24 mouse cellular contexts compared by ENCODE assay signal in genomic region chr11:75325969-75326311, GRCm38 (mm10). TPM values are rescaled to one million over a fixed set of nuclear protein-coding genes. Genes with fewer than 3 reads are reported as not detected.
DNase-seq lines count a peak whose midpoint lies in the region; ATAC-seq and TF ChIP-seq lines count a peak whose summit lies in the region.
"Had no signal": no experiment of that assay in that cellular context is flagged by ENCODE, and none has a peak within 500 bp of the region (broad histone marks: within the 10 kb centered on the region; RNA-seq: fewer than 3 reads in every experiment).

No protein-coding gene starts in this region.

- TF ChIP-seq POLR2A in liver, adult 2 months (IDR thresholded peaks at IDR 0.05; ENCODE audit: extremely low read depth, insufficient read depth, low read length) = no peak

- no peaks in the 10 kb centered on the region for H3K27me3 ChIP-seq in heart, embryonic 15.5 days
- H3K27me3 ChIP-seq in liver, adult 2 months (ENCODE audit: control insufficient read depth, insufficient read depth, low read length) = no peaks in the 10 kb centered on the region
- no peaks in the 10 kb centered on the region for H3K27me3 ChIP-seq in liver, embryonic 12.5 days (replicated peaks)
- H3K27me3 ChIP-seq in C2C12 (ENCODE audit: control insufficient read depth, insufficient read depth, insufficient read length) = no peaks in the 10 kb centered on the region
- H3K27me3 ChIP-seq in midbrain, embryonic 16.5 days (ENCODE audit: control insufficient read depth, insufficient read depth, low read depth, low read length) = no peaks in the 10 kb centered on the region
- H3K27me3 ChIP-seq: hindbrain, embryonic 12.5 days; stomach, embryonic 15.5 days had no signal

- no peak for DNase-seq in heart, postnatal 10 days
- DNase-seq in liver, adult 2 months (ENCODE audit: extremely low read depth, low read depth, low spot score) = peak; percentile 12
- no peak for DNase-seq in gastrocnemius, postnatal 10 days
- DNase-seq: adrenal gland, postnatal 25 days; cerebellum, adult 8-10 months; cerebellum, postnatal 36 days; gastrocnemius, adult 2 months; heart, postnatal 14 days; kidney, adult 9 months; thymus, adult 2 months had no signal

- intact Hi-C loops in heart, postnatal 10 days (cut with DNase I) = no loop called here

- H3K4me2 ChIP-seq in heart, embryonic 15.5 days = no peak overlapping the region
- no peak overlapping the region for H3K4me2 ChIP-seq in liver, embryonic 12.5 days
- H3K4me2 ChIP-seq in midbrain, embryonic 16.5 days (ENCODE audit: low read length) = no peak overlapping the region
- H3K4me2 ChIP-seq: hindbrain, embryonic 12.5 days; stomach, embryonic 15.5 days had no signal

- WGBS in heart, embryonic 15.5 days = 56% methylated on average over 7 of the region's 7 CpGs
- 22% methylated on average over 7 of the region's 7 CpGs for WGBS in liver, adult 2 months
- WGBS in liver, embryonic 12.5 days (ENCODE audit: insufficient replicate concordance) = 51% methylated on average over 7 of the region's 7 CpGs
- WGBS in midbrain, embryonic 16.5 days = 88% methylated on average over 7 of the region's 7 CpGs

- no peak overlapping the region for H3ac ChIP-seq in C2C12 (ENCODE audit: control insufficient read depth, insufficient read length, low read depth)

- peaks cover 13% of the 10 kb centered on the region; the same call in 1 of the 2 replicates for H3K36me3 ChIP-seq in heart, embryonic 15.5 days
- H3K36me3 ChIP-seq in liver, adult 2 months (ENCODE audit: control insufficient read depth, insufficient read depth, low read length) = peaks cover 5% of the 10 kb centered on the region; the same call in 1 of the 2 replicates
- peaks cover 72% of the 10 kb centered on the region for H3K36me3 ChIP-seq in liver, embryonic 12.5 days
- H3K36me3 ChIP-seq in C2C12 (ENCODE audit: control insufficient read depth, insufficient read depth) = peaks cover 52% of the 10 kb centered on the region
- 0 out of 2 replicates have a peak, but pooled peaks cover 2% of the 10 kb centered on the region for H3K36me3 ChIP-seq in midbrain, embryonic 16.5 days (ENCODE audit: control insufficient read depth, insufficient read depth, low read length)

- H3K9ac ChIP-seq in heart, embryonic 15.5 days = no peak overlapping the region
- no peak overlapping the region for H3K9ac ChIP-seq in liver, adult 2 months (ENCODE audit: low read depth, low read length)
- H3K9ac ChIP-seq in liver, embryonic 12.5 days = no peak overlapping the region
- no peak overlapping the region for H3K9ac ChIP-seq in midbrain, embryonic 16.5 days (ENCODE audit: low read depth, low read length)
- H3K9ac ChIP-seq: hindbrain, embryonic 12.5 days; liver, embryonic 14.5 days; stomach, embryonic 15.5 days had no signal

- H3K9me3 ChIP-seq in heart, embryonic 15.5 days (replicated peaks) = no peaks in the 10 kb centered on the region
- no peaks in the 10 kb centered on the region for H3K9me3 ChIP-seq in liver, embryonic 12.5 days (replicated peaks)
- no peaks in the 10 kb centered on the region for H3K9me3 ChIP-seq in midbrain, embryonic 16.5 days (replicated peaks; ENCODE audit: control insufficient read depth, low read length, poor library complexity, severe bottlenecking)
- H3K9me3 ChIP-seq: heart, embryonic 10.5 days; hindbrain, embryonic 12.5 days; limb, embryonic 10.5 days; midbrain, embryonic 10.5 days; stomach, embryonic 15.5 days had no signal

- H3K79me3 ChIP-seq in C2C12 (ENCODE audit: low read depth) = peaks cover 47% of the 10 kb centered on the region

- no peak for TF ChIP-seq CTCF in liver, adult 2 months (IDR thresholded peaks at IDR 0.05; ENCODE audit: low read depth, low read length)
- no peak for TF ChIP-seq CTCF in C2C12 (IDR thresholded peaks at IDR 0.05; ENCODE audit: control insufficient read depth, insufficient read depth, insufficient read length)

- 0 out of 2 replicates have a peak overlapping the region, but pooled peaks have one; percentile 20 for H3K27ac ChIP-seq in heart, embryonic 15.5 days
- peak overlapping the region; percentile 47 for H3K27ac ChIP-seq in liver, adult 2 months (replicated peaks; ENCODE audit: insufficient read depth, low read depth, low read length)
- H3K27ac ChIP-seq in liver, embryonic 12.5 days = no peak overlapping the region
- no peak overlapping the region for H3K27ac ChIP-seq in midbrain, embryonic 16.5 days (ENCODE audit: low read length)
- H3K27ac ChIP-seq: gastrocnemius, adult 2 months; heart, embryonic 10.5 days; hindbrain, embryonic 12.5 days; limb, embryonic 10.5 days; liver, embryonic 14.5 days; macrophage; midbrain, embryonic 10.5 days; stomach, embryonic 15.5 days had no signal

- ATAC-seq in heart, embryonic 15.5 days (replicated peaks; ENCODE audit: insufficient number of reproducible peaks, insufficient read depth, low FRiP score, low read depth) = no peak
- ATAC-seq in liver, embryonic 12.5 days = no peak
- 0 out of 2 replicates have a peak, but pooled peaks have one; percentile 15 for ATAC-seq in megakaryocyte progenitor cell, adult 5-6 weeks (replicated peaks; ENCODE audit: poor library complexity)
- no peak for ATAC-seq in midbrain, embryonic 16.5 days
- ATAC-seq: CD4-positive, CD25-positive, alpha-beta regulatory T cell, adult 4 months; forebrain, embryonic 14.5 days had no signal

- H3K4me3 ChIP-seq in heart, embryonic 15.5 days = no peak overlapping the region
- H3K4me3 ChIP-seq in liver, adult 2 months (ENCODE audit: insufficient read depth, low read depth, low read length) = no peak overlapping the region
- H3K4me3 ChIP-seq in liver, embryonic 12.5 days = no peak overlapping the region
- no peak overlapping the region for H3K4me3 ChIP-seq in C2C12 (ENCODE audit: insufficient read depth, poor library complexity, severe bottlenecking)
- H3K4me3 ChIP-seq in midbrain, embryonic 16.5 days (ENCODE audit: low read depth, low read length) = no peak overlapping the region
- H3K4me3 ChIP-seq: gastrocnemius, adult 2 months; heart, embryonic 10.5 days; hindbrain, embryonic 12.5 days; limb, embryonic 10.5 days; midbrain, embryonic 10.5 days; stomach, embryonic 15.5 days had no signal

- H3K4me1 ChIP-seq in heart, embryonic 15.5 days (replicated peaks) = peaks cover 13% of the 10 kb centered on the region
- H3K4me1 ChIP-seq in liver, adult 2 months (ENCODE audit: control insufficient read depth, insufficient read depth, low read length) = peaks cover 8% of the 10 kb centered on the region
- H3K4me1 ChIP-seq in liver, embryonic 12.5 days = peaks cover 54% of the 10 kb centered on the region
- H3K4me1 ChIP-seq in midbrain, embryonic 16.5 days (ENCODE audit: control insufficient read depth, insufficient read depth, low read length) = no peaks in the 10 kb centered on the region
- H3K4me1 ChIP-seq: limb, embryonic 10.5 days had no signal

- peaks cover 9% of the 10 kb centered on the region; the same call in 1 of the 2 replicates for H3K79me2 ChIP-seq in liver, adult 2 months (ENCODE audit: control insufficient read depth, insufficient read depth, low read length)
- peaks cover 80% of the 10 kb centered on the region for H3K79me2 ChIP-seq in C2C12 (ENCODE audit: control insufficient read depth, insufficient read depth)

TF ChIP-seq in C2C12, 6 proteins besides CTCF, POLR2A, EP300 and RAD21:
- TF ChIP-seq MAX (IDR thresholded peaks at IDR 0.05) (no peak), MYOD1 (IDR thresholded peaks at IDR 0.05; ENCODE audit: control insufficient read depth, insufficient read length, low read depth) (no peak), FOSL1 (IDR thresholded peaks at IDR 0.05; ENCODE audit: insufficient read depth, low read length, poor library complexity, severe bottlenecking) (no peak), MYOG (IDR thresholded peaks at IDR 0.05; ENCODE audit: control insufficient read depth, extremely low read depth, insufficient read length) (no peak), USF1 (IDR thresholded peaks at IDR 0.05; ENCODE audit: low read depth) (no peak), CEBPB (IDR thresholded peaks at IDR 0.05; ENCODE audit: low read depth) (peak; percentile 66)

RNA-seq across cellular contexts. Expression of gene Rpa1, which starts 22.2 kb away (rescaled TPM):
- polyA plus RNA-seq in heart, embryonic 15.5 days (2015; fragmentation: Nextera tagmentation; extraction: Ambion mirVana) = 83.6 and 86.2 TPM in 2 replicates
- 10 to 100 TPM; 82.4 to 90.0 TPM for total RNA-seq in heart, postnatal 10 days (2021)
- total RNA-seq in liver, adult 2 months (2014; rRNA removed) = 19.9 and 21.4 TPM in 2 replicates
- polyA plus RNA-seq in liver, adult 2 months (2012; rRNA removed) = 10.3 and 10.5 TPM in 2 replicates
- 143 and 149 TPM in 2 replicates for polyA plus RNA-seq in liver, embryonic 12.5 days (2016; fragmentation: Nextera tagmentation; extraction: Ambion mirVana)
- polyA plus RNA-seq in C2C12 (2012; fragmentation: generic; extraction: Trizol) = 164 TPM
- total RNA-seq in megakaryocyte progenitor cell, adult 5-6 weeks (2015) = 50.1 and 53.0 TPM in 2 replicates
- total RNA-seq in megakaryocyte progenitor cell, adult 5-6 weeks (2017) = 176 and 178 TPM in 2 replicates
- polyA plus RNA-seq in midbrain, embryonic 16.5 days (2015; fragmentation: Nextera tagmentation; extraction: Ambion mirVana) = 50.6 and 50.7 TPM in 2 replicates
- total RNA-seq in gastrocnemius, postnatal 10 days (2021) = 10 to 100 TPM; 56.8 to 59.3 TPM

RNA-seq across cellular contexts. Expression of gene Smyd4, which starts 22.3 kb away (rescaled TPM):
- polyA plus RNA-seq in heart, embryonic 15.5 days (2015; fragmentation: Nextera tagmentation; extraction: Ambion mirVana) = 12.3 and 13.4 TPM in 2 replicates
- total RNA-seq in heart, postnatal 10 days (2021) = 1 to 10 TPM; 4.9 to 7.4 TPM
- 1.8 and 2.5 TPM in 2 replicates for total RNA-seq in liver, adult 2 months (2014; rRNA removed)
- polyA plus RNA-seq in liver, adult 2 months (2012; rRNA removed) = 0.93 and 1.1 TPM in 2 replicates
- 6.9 and 8.6 TPM in 2 replicates for polyA plus RNA-seq in liver, embryonic 12.5 days (2016; fragmentation: Nextera tagmentation; extraction: Ambion mirVana)
- polyA plus RNA-seq in C2C12 (2012; fragmentation: generic; extraction: Trizol) = 14.7 TPM
- 2.2 and 5.1 TPM in 2 replicates for total RNA-seq in megakaryocyte progenitor cell, adult 5-6 weeks (2015)
- 13.9 and 21.9 TPM in 2 replicates for total RNA-seq in megakaryocyte progenitor cell, adult 5-6 weeks (2017)
- polyA plus RNA-seq in midbrain, embryonic 16.5 days (2015; fragmentation: Nextera tagmentation; extraction: Ambion mirVana) = 17.3 TPM in 2 replicates
- total RNA-seq in gastrocnemius, postnatal 10 days (2021) = 1 to 10 TPM; 6.1 to 6.6 TPM

Comparison
In these comparisons a context has a peak if more than half of its experiments do, and no peak if none do; other contexts are left out.
1. H3K27ac ChIP-seq: peak in heart, embryonic 15.5 days (single experiment) and liver, adult 2 months (single experiment); none in liver, embryonic 12.5 days (single experiment) and midbrain, embryonic 16.5 days (single experiment).